Mouse (Mus musculus) CD4-positive naive resting alpha-beta T cell, adult 76 days (primary cell): Measurements from ENCODE around the gene Gm9049. TPM values are rescaled to one million over a fixed set of nuclear protein-coding genes. Genes with fewer than 3 reads are reported as not detected.

Experiments
- total RNA-seq: library from RNA; stranded (reverse); gene quantifications from one replicate; pipeline ENCODE4 v1.2.4, GENCODE M21; 2023

Gm9049 gene
- total RNA-seq, result not detected

GRCm38 (mm10) chr10:118354005-118354404 lies at the start of gene Gm9049:
TSS of gene Gm9049 (minus strand) at chr10:118354105.

GRCm38 (mm10) chr10:118348579-118348978 lies 5.3 kb downstream of the Gm9049 start, which contains the start of gene Gm9048:
TSS of gene Gm9048 (minus strand) at chr10:118348679.

DNA sequence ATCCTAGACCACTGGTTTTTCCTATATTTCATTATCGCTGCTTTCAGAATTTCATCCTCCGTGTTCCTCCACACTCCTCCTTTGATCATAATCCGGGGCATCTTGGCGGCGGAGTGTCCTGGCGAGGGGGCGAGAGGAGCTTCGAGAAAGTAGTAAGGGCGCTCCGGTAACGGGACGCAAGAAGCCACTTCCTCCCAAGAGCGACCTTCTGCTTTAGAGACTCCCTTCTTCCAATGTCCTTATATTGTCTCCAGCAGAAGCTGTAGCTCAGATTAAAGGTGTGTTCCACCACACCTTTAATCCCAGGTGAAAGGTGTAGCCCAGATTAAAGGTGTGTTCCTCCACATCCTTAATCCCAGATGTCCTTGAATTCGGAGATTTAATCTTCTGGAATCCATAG lies 10.8 kb downstream of the Gm9049 start, which contains the start of gene Gm9046:
Gm9046 (minus strand) TSS at position 101 of the 400 bp plus-strand sequence.

GRCm38 (mm10) chr10:118337731-118338130 lies 16.2 kb downstream of the Gm9049 start, which contains the start of gene Gm9045:
TSS of gene Gm9045 (minus strand) at chr10:118337831.

DNA sequence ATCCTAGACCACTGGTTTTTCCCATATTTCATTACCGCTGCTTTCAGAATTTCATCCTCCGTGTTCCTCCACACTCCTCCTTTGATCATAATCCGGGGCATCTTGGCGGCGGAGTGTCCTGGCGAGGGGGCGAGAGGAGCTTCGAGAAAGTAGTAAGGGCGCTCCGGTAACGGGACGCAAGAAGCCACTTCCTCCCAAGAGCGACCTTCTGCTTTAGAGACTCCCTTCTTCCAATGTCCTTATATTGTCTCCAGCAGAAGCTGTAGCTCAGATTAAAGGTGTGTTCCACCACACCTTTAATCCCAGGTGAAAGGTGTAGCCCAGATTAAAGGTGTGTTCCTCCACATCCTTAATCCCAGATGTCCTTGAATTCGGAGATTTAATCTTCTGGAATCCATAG lies 21.6 kb downstream of the Gm9049 start, which contains the start of gene Gm9044:
Gm9044 (minus strand) TSS at position 101 of the 400 bp plus-strand sequence.

GRCm38 (mm10) chr10:118326869-118327268 lies 27.0 kb downstream of the Gm9049 start, which contains the start of gene Gm9040:
TSS of gene Gm9040 (minus strand) at chr10:118326969.

Other genes starting within 250 kb of the Gm9049 start
- gene Mdm1, start 212.3 kb downstream of the Gm9049 start, total RNA-seq, result 10.8 TPM
- not detected for gene Il22, start 149.2 kb downstream of the Gm9049 start, total RNA-seq
- 0.64 TPM for gene Gm32717, start 113.3 kb downstream of the Gm9049 start, total RNA-seq
- 0.64 TPM for gene Gm32802, start 95.4 kb downstream of the Gm9049 start, total RNA-seq
- gene Iltifb, start 59.1 kb downstream of the Gm9049 start, total RNA-seq, result not detected
- gene Gm9040, start 27.1 kb downstream of the Gm9049 start, total RNA-seq, result not detected
- not detected for gene Gm9044, start 21.7 kb downstream of the Gm9049 start, total RNA-seq
- not detected for gene Gm9045, start 16.3 kb downstream of the Gm9049 start, total RNA-seq
- not detected for gene Gm9046, start 10.8 kb downstream of the Gm9049 start, total RNA-seq
- not detected for gene Gm9048, start 5.4 kb downstream of the Gm9049 start, total RNA-seq
- 2.1 TPM for gene Ifng, start 86.9 kb upstream of the Gm9049 start, total RNA-seq